Mouse (Mus musculus) forebrain, embryonic 11.5 days (tissue): ENCODE data around the gene Lsm2. TPM values are rescaled to one million over a fixed set of nuclear protein-coding genes. Genes with fewer than 3 reads are reported as not detected.
"Not testable (repeated sequence)": the region's sequence is repeated elsewhere in the genome, so short reads cannot be mapped to it uniquely, and the experiment has no call there.

ENCODE experiments used
- ATAC-seq: fragments of 200-750 bp; cut with Nextera tagmentation; replicated peaks from 2 replicates; pipeline ENCODE4 v1.8.0; 2017; ENCODE audit warnings: moderate TSS enrichment; ENCODE audit not compliant: low FRiP score
- DNase-seq: peaks from one replicate; pipeline ENCODE4 v3.0.0-alpha.2; 2017; ENCODE audit warnings: low spot score
- H3K27ac ChIP-seq: fragments of 300-500 bp; sonication (generic); 2 replicates; pipeline ENCODE4 v1.5.1; 2014; ENCODE audit warnings: low read depth, low read length
- H3K27me3 ChIP-seq: fragments of 300-500 bp; sonication (generic); 2 replicates; pipeline ENCODE4 v1.6.1; 2014; ENCODE audit warnings: mild to moderate bottlenecking, low read length, mixed read lengths; ENCODE audit not compliant: control insufficient read depth, insufficient read depth
- H3K36me3 ChIP-seq: fragments of 300-500 bp; sonication (generic); 2 replicates; pipeline ENCODE4 v1.6.1; 2014; ENCODE audit warnings: mild to moderate bottlenecking, low read length, moderate library complexity, mixed read lengths; ENCODE audit not compliant: control insufficient read depth, insufficient read depth
- H3K4me1 ChIP-seq: fragments of 300-500 bp; sonication (generic); replicated peaks from 2 replicates; pipeline ENCODE4 v1.6.1; 2014; ENCODE audit warnings: low read length, mixed read lengths; ENCODE audit not compliant: control insufficient read depth, insufficient read depth
- H3K4me2 ChIP-seq: fragments of 300-500 bp; sonication (generic); 2 replicates; pipeline ENCODE4 v1.6.1; 2014; ENCODE audit warnings: low read depth, mild to moderate bottlenecking, low read length, moderate library complexity, mixed read lengths; ENCODE audit not compliant: severe bottlenecking
- H3K4me3 ChIP-seq: fragments of 300-500 bp; sonication (generic); 2 replicates; pipeline ENCODE4 v1.5.1; 2014; ENCODE audit warnings: low read depth, low read length
- H3K9ac ChIP-seq: fragments of 300-500 bp; sonication (generic); 2 replicates; pipeline ENCODE4 v1.6.1; 2014; ENCODE audit warnings: low read length
- H3K9me3 ChIP-seq: fragments of 300-500 bp; sonication (generic); 2 replicates; pipeline ENCODE4 v1.6.1; 2016; ENCODE audit warnings: low read length, mixed read lengths; ENCODE audit not compliant: control insufficient read depth
- WGBS: fragments of 180-500 bp; shearing (Covaris S2); extraction: QIAGEN DNeasy Blood & Tissue Kit; methylation state at CpG from one replicate; pipeline ENCODE4 v1.1.7; 2014; 5-methylcytosine and 5-hydroxymethylcytosine counted together
- polyA plus RNA-seq: library from polyadenylated mRNA; unstranded; fragments of >200 nt; fragmentation: Nextera tagmentation; extraction: Ambion mirVana; gene quantifications from 2 replicates; pipeline ENCODE4 v1.2.1, GENCODE M21; 2014

The Lsm2 gene
- polyA plus RNA-seq, 1 experiment from 2014 or later, result 288 TPM

GRCm38 (mm10) chr17:34959881-34960515, 21.7 kb upstream of the Lsm2 start:
- H3K27ac ChIP-seq, result peak overlapping the region; percentile 43; the same call in 1 of the 2 replicates
- peak overlapping the region; percentile 41 for H3K4me3 ChIP-seq
- H3K4me2 ChIP-seq, result peak overlapping the region; percentile 84
- DNase-seq, result peak; percentile 61
- 0 out of 2 replicates have a peak, but pooled peaks have one; percentile 5 for ATAC-seq
- H3K9me3 ChIP-seq, result no peaks in the 10 kb centered on the region
- H3K36me3 ChIP-seq, result no peaks in the 10 kb centered on the region
- H3K27me3 ChIP-seq, result peaks cover 8% of the 10 kb centered on the region; the same call in 1 of the 2 replicates
- peaks cover 6% of the 10 kb centered on the region; the same call in 1 of the 2 replicates for H3K4me1 ChIP-seq
- H3K9ac ChIP-seq, result peak overlapping the region; percentile 20; the same call in 1 of the 2 replicates
- 12% methylated on average over 12 of the region's 12 CpGs for WGBS

- DNase-seq, result no peak
- peaks cover 6% of the 10 kb centered on the region; the same call in 1 of the 2 replicates for H3K4me1 ChIP-seq
- no peak overlapping the region for H3K4me3 ChIP-seq
- H3K36me3 ChIP-seq, result no peaks in the 10 kb centered on the region
- no peak overlapping the region for H3K27ac ChIP-seq
- peaks cover 4% of the 10 kb centered on the region; the same call in 1 of the 2 replicates for H3K27me3 ChIP-seq
- H3K4me2 ChIP-seq, result no peak overlapping the region
- no peaks in the 10 kb centered on the region for H3K9me3 ChIP-seq
- no peak for ATAC-seq
- H3K9ac ChIP-seq, result no peak overlapping the region
Measured at GRCm38 (mm10) chr17:34960702-34961493, 20.8 kb upstream of the Lsm2 start.

- no peak overlapping the region for H3K4me2 ChIP-seq
- no peak for ATAC-seq
- H3K9me3 ChIP-seq, result no peaks in the 10 kb centered on the region
- WGBS, result 19% methylated on average over 3 of the region's 3 CpGs
- H3K4me3 ChIP-seq, result no peak overlapping the region
- H3K9ac ChIP-seq, result no peak overlapping the region
- no peaks in the 10 kb centered on the region for H3K27me3 ChIP-seq
- no peak for DNase-seq
- no peaks in the 10 kb centered on the region for H3K36me3 ChIP-seq
- no peak overlapping the region for H3K27ac ChIP-seq
- H3K4me1 ChIP-seq, result peaks cover 6% of the 10 kb centered on the region; the same call in 1 of the 2 replicates
Measured at GRCm38 (mm10) chr17:34962125-34962524, 19.5 kb upstream of the Lsm2 start.

DNA sequence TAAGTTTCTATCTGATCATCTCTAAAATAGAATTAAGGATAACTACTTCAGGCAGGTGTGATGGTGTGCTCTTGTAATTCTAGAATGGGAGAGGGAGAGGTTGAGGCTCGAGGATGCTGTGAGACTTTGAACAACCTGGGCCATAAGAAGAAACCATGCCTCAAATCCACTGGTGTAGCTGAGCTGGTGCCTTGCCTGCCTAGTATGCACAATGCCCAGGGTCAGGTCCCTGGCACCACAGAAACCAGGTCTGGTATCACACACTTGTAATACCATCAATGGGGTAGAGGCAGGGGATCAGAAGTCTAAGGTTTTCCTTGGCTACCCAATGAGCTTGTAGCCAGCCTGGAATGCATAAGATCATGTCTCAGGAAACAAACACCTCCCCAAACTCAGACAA, 18.8 kb upstream of the Lsm2 start:
- H3K27me3 ChIP-seq, result peaks cover under 1% of the 10 kb centered on the region; the same call in 1 of the 2 replicates
- DNase-seq, result no peak

GRCm38 (mm10) chr17:34964640-34965049, 17.0 kb upstream of the Lsm2 start:
- Histone ChIP-seq H3K36me3 (no peaks in the 10 kb centered on the region), H3K4me3 (no peak overlapping the region), H3K27ac (no peak overlapping the region), H3K27me3 (peaks cover 18% of the 10 kb centered on the region), H3K4me1 (peaks cover 6% of the 10 kb centered on the region; the same call in 1 of the 2 replicates), H3K4me2 (no peak overlapping the region), H3K9ac (no peak overlapping the region), H3K9me3 (no peaks in the 10 kb centered on the region)
- DNase-seq (no peak), ATAC-seq (no peak)
- WGBS, result 13% methylated on average over 1 of the region's 1 CpGs

More for the DNA sequence above, 18.8 kb upstream of the Lsm2 start:
- H3K9ac ChIP-seq, result no peak overlapping the region
- WGBS, result 59% methylated on average over 1 of the region's 1 CpGs
- no peak overlapping the region for H3K27ac ChIP-seq
- no peaks in the 10 kb centered on the region for H3K9me3 ChIP-seq
- ATAC-seq, result no peak
- peaks cover 6% of the 10 kb centered on the region; the same call in 1 of the 2 replicates for H3K4me1 ChIP-seq
- no peaks in the 10 kb centered on the region for H3K36me3 ChIP-seq
- no peak overlapping the region for H3K4me2 ChIP-seq
- H3K4me3 ChIP-seq, result no peak overlapping the region

DNA sequence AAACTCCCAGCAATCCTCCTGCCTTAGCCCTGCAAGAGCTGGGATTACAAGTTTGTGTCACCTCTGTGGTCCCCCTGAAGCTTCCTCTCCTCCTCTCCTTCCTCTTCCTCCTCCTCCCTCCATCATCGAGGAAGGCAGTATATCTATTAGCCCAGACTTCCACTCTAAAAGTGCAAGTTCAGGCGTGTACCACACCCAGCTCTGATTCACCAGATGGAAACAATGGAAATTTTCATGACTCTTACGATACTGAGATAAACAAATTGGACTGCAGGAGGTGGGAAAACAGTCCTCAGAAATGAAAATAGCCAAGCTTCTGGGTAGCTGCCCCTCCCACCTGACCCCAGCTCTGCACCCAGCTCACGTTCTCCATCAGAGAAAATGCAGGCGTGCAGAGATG, 16.0 kb upstream of the Lsm2 start:
- DNase-seq, result no peak
- Histone ChIP-seq H3K4me3 (no peak overlapping the region), H3K36me3 (no peaks in the 10 kb centered on the region), H3K27me3 (peaks cover 20% of the 10 kb centered on the region), H3K9ac (no peak overlapping the region), H3K27ac (no peak overlapping the region), H3K4me2 (no peak overlapping the region), H3K4me1 (no peaks in the 10 kb centered on the region), H3K9me3 (no peaks in the 10 kb centered on the region)
- no peak for ATAC-seq
- 78% methylated on average over 5 of the region's 5 CpGs for WGBS

GRCm38 (mm10) chr17:34969822-34970221, 11.8 kb upstream of the Lsm2 start, which contains the start of gene Gm20481:
Gm20481 (plus strand) TSS chr17:34969912.
- 75% methylated on average over 6 of the region's 11 CpGs for WGBS
- not testable (repeated sequence) for H3K9me3 ChIP-seq, H3K4me3 ChIP-seq, H3K4me1 ChIP-seq, H3K4me2 ChIP-seq, H3K36me3 ChIP-seq, H3K9ac ChIP-seq, H3K27ac ChIP-seq, ATAC-seq
- DNase-seq, result peak; percentile 42
- peaks cover 20% of the 10 kb centered on the region for H3K27me3 ChIP-seq

DNA sequence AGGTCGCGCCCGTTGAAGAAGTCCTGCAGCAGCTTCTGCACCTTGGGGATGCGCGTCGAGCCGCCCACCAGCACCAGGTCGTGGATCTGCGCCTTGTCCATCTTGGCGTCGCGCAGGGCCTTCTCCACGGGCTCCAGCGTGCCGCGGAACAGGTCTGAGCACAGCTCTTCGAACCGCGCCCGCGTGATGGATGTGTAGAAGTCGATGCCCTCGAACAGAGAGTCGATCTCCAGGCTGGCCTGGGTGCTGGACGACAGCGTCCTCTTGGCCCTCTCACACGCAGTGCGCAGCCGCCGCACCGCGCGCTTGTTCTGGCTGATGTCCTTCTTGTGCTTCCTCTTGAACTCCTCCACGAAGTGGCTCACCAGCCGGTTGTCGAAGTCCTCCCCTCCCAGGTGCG, 10.8 kb upstream of the Lsm2 start:
- not testable (repeated sequence) for H3K9me3 ChIP-seq, H3K27ac ChIP-seq, H3K4me1 ChIP-seq, H3K4me3 ChIP-seq, H3K36me3 ChIP-seq, H3K9ac ChIP-seq, H3K4me2 ChIP-seq, DNase-seq, ATAC-seq
- H3K27me3 ChIP-seq, result peaks cover 20% of the 10 kb centered on the region
- 36% methylated on average over 11 of the region's 37 CpGs for WGBS
